Mouse (Mus musculus): ENCODE data around the gene Fuom.

Fuom gene

GRCm38 (mm10) chr7:140070042-140070711, 32.1 kb downstream of the Fuom start:
- no peaks in the 10 kb centered on the region for H3K9me3 ChIP-seq (ENCODE audit: low read length)
- H3K4me3 ChIP-seq (replicated peaks; ENCODE audit: low read length), result peak overlapping the region; percentile 75
- H3K27me3 ChIP-seq (ENCODE audit: insufficient read depth, low read length), result peaks cover 55% of the 10 kb centered on the region
- TF ChIP-seq CTCF (conservative IDR thresholded peaks at IDR 0.05; ENCODE audit: low read length), result no peak
- TF ChIP-seq NANOG (IDR thresholded peaks at IDR 0.05; ENCODE audit: borderline replicate concordance, low read length), result no peak
- TF ChIP-seq POU5F1 (IDR thresholded peaks at IDR 0.05; ENCODE audit: borderline replicate concordance, low read length), result no peak
- no peaks in the 10 kb centered on the region for H3K36me3 ChIP-seq (ENCODE audit: insufficient read depth, low read length)
- peaks cover 16% of the 10 kb centered on the region; the same call in 1 of the 2 replicates for H3K4me1 ChIP-seq (replicated peaks; ENCODE audit: low read depth, low read length)

DNA sequence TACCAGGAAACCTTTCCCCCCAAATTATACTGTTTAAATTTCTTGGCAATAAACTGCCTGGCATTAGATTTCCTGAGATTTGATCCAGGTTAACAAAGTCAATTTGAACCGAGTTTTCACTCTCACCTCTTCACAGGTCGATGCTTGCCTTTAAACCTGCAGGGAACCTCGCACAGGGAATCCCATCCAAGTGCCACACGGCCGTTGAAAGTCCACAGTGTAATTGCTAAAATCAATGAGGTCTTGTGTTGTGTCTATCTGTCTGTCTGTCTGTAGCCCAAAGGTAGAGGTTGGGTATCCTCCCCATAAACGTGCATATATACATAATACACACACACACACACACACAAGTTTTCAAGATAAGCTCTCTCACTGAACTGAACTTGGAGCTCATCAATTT, 34.8 kb downstream of the Fuom start:
- TF ChIP-seq CTCF (conservative IDR thresholded peaks at IDR 0.05; ENCODE audit: low read length), result no peak
- TF ChIP-seq POU5F1 (IDR thresholded peaks at IDR 0.05; ENCODE audit: borderline replicate concordance, low read length), result no peak
- TF ChIP-seq NANOG (IDR thresholded peaks at IDR 0.05; ENCODE audit: borderline replicate concordance, low read length), result no peak
- H3K36me3 ChIP-seq (ENCODE audit: insufficient read depth, low read length), result no peaks in the 10 kb centered on the region
- H3K27me3 ChIP-seq (ENCODE audit: insufficient read depth, low read length), result peaks cover 72% of the 10 kb centered on the region
- H3K4me1 ChIP-seq (replicated peaks; ENCODE audit: low read depth, low read length), result peaks cover 22% of the 10 kb centered on the region; the same call in 1 of the 2 replicates
- H3K4me3 ChIP-seq (replicated peaks; ENCODE audit: low read length), result no peak overlapping the region
- no peaks in the 10 kb centered on the region for H3K9me3 ChIP-seq (ENCODE audit: low read length)

DNA sequence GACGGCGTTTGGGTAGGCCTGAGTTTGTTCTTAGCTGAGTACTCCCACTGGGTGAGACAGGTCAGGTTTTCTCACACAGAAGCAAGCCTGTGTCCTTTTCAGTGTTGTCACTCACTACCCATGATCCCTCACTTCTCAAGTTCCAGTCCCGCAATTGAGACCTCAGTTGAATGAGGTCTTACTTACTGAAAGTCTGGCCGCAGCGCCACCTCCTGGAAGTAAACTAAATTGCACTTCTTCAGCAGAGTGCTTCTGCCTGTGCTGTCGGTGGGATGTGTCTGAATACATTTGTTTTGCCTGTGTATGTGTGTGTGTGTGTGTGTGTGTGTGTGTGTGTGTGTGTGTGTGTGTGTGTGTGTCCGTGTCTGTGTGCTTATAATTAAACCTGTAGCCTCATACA, 39.1 kb downstream of the Fuom start:
- Histone ChIP-seq H3K27me3 (ENCODE audit: insufficient read depth, low read length) (peaks cover 81% of the 10 kb centered on the region), H3K9me3 (ENCODE audit: low read length) (no peaks in the 10 kb centered on the region), H3K36me3 (ENCODE audit: insufficient read depth, low read length) (no peaks in the 10 kb centered on the region), H3K4me3 (replicated peaks; ENCODE audit: low read length) (no peak overlapping the region), H3K4me1 (replicated peaks; ENCODE audit: low read depth, low read length) (peaks cover 47% of the 10 kb centered on the region)
- TF ChIP-seq CTCF (conservative IDR thresholded peaks at IDR 0.05; ENCODE audit: low read length), result peak; percentile 70
- TF ChIP-seq POU5F1 (IDR thresholded peaks at IDR 0.05; ENCODE audit: borderline replicate concordance, low read length), result no peak

GRCm38 (mm10) chr7:140062307-140062706, 39.9 kb downstream of the Fuom start:
- H3K4me3 ChIP-seq (replicated peaks; ENCODE audit: low read length), result peak overlapping the region; percentile 85; the same call in 1 of the 2 replicates
- peaks cover 86% of the 10 kb centered on the region for H3K27me3 ChIP-seq (ENCODE audit: insufficient read depth, low read length)
- peaks cover 54% of the 10 kb centered on the region for H3K4me1 ChIP-seq (replicated peaks; ENCODE audit: low read depth, low read length)
- no peaks in the 10 kb centered on the region for H3K9me3 ChIP-seq (ENCODE audit: low read length)
- H3K36me3 ChIP-seq (ENCODE audit: insufficient read depth, low read length), result no peaks in the 10 kb centered on the region
- peak; percentile 30 for TF ChIP-seq CTCF (conservative IDR thresholded peaks at IDR 0.05; ENCODE audit: low read length)
- no peak for TF ChIP-seq NANOG (IDR thresholded peaks at IDR 0.05; ENCODE audit: borderline replicate concordance, low read length)

GRCm38 (mm10) chr7:140061832-140062130, 40.5 kb downstream of the Fuom start:
- TF ChIP-seq POU5F1 (IDR thresholded peaks at IDR 0.05; ENCODE audit: borderline replicate concordance, low read length) (no peak), NANOG (IDR thresholded peaks at IDR 0.05; ENCODE audit: borderline replicate concordance, low read length) (no peak)

DNA sequence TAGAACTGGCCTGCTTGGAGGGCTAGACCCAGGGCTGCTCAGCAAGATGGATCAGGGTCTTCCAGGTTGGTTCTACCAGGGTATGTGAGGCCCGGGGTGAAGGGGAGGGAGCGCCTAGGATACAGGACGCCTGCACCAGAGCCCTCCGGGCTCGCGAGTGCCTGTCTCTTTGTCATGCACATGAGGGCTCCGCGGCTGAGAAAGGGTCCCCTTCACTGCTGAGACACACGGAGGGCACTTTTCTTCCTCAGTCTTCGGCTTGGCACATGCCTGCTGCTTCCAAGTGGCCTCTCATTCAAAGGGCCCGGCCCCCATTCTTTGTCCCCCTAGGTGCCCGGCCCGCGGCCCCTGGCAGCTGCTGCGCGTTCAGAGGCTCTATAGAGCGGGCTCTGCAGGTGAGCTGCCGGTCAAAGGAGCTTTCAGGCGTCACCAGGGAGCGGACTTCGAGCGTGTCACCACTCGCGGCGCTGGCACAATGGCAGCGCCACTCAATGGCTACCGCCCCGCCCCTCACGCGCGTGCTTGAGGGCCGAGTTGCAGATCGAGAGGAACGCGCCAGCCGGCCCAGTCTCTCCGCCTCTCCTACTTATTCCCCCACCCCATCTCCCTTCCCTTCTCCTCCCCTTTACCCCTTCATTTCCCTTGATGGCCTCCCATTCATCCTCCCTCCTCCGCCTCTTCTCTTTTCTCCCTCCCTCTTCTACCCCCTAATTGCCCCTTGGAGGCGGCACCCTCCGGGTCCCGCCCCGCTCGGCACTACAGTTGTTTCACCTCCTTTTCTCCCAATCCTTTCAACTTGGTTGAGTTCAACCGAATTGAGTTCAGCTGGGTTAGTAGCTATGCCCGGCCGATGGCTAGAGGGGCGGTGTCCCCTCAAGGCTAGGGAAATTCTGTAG, 41.1 kb downstream of the Fuom start:
- no peaks in the 10 kb centered on the region for H3K36me3 ChIP-seq (ENCODE audit: insufficient read depth, low read length)
- H3K4me3 ChIP-seq (replicated peaks; ENCODE audit: low read length), result peak overlapping the region; percentile 85
- peaks cover 95% of the 10 kb centered on the region for H3K27me3 ChIP-seq (ENCODE audit: insufficient read depth, low read length)
- TF ChIP-seq POU5F1 (IDR thresholded peaks at IDR 0.05; ENCODE audit: borderline replicate concordance, low read length) (peak; percentile 99), NANOG (IDR thresholded peaks at IDR 0.05; ENCODE audit: borderline replicate concordance, low read length) (no peak), CTCF (conservative IDR thresholded peaks at IDR 0.05; ENCODE audit: low read length) (no peak)
- peaks cover 65% of the 10 kb centered on the region for H3K4me1 ChIP-seq (replicated peaks; ENCODE audit: low read depth, low read length)
- no peaks in the 10 kb centered on the region for H3K9me3 ChIP-seq (ENCODE audit: low read length)

More at GRCm38 (mm10) chr7:140061832-140062130, 40.5 kb downstream of the Fuom start:
- no peaks in the 10 kb centered on the region for H3K9me3 ChIP-seq (ENCODE audit: low read length)
- no peaks in the 10 kb centered on the region for H3K36me3 ChIP-seq (ENCODE audit: insufficient read depth, low read length)
- peaks cover 59% of the 10 kb centered on the region for H3K4me1 ChIP-seq (replicated peaks; ENCODE audit: low read depth, low read length)
- H3K4me3 ChIP-seq (replicated peaks; ENCODE audit: low read length), result peak overlapping the region; percentile 85
- H3K27me3 ChIP-seq (ENCODE audit: insufficient read depth, low read length), result peaks cover 92% of the 10 kb centered on the region

- Histone ChIP-seq H3K9me3 (ENCODE audit: low read length) (0 out of 2 replicates have a peak, but pooled peaks cover 5% of the 10 kb centered on the region), H3K27me3 (ENCODE audit: insufficient read depth, low read length) (peaks cover 95% of the 10 kb centered on the region), H3K4me1 (replicated peaks; ENCODE audit: low read depth, low read length) (peaks cover 68% of the 10 kb centered on the region), H3K36me3 (ENCODE audit: insufficient read depth, low read length) (no peaks in the 10 kb centered on the region), H3K4me3 (replicated peaks; ENCODE audit: low read length) (no peak overlapping the region)
- TF ChIP-seq POU5F1 (IDR thresholded peaks at IDR 0.05; ENCODE audit: borderline replicate concordance, low read length) (no peak), CTCF (conservative IDR thresholded peaks at IDR 0.05; ENCODE audit: low read length) (no peak), NANOG (IDR thresholded peaks at IDR 0.05; ENCODE audit: borderline replicate concordance, low read length) (no peak)
Observed at GRCm38 (mm10) chr7:140059601-140060000, 42.6 kb downstream of the Fuom start.

GRCm38 (mm10) chr7:140058528-140058927, 43.7 kb downstream of the Fuom start:
- TF ChIP-seq NANOG (IDR thresholded peaks at IDR 0.05; ENCODE audit: borderline replicate concordance, low read length), result no peak
- no peak for TF ChIP-seq CTCF (conservative IDR thresholded peaks at IDR 0.05; ENCODE audit: low read length)
- no peak for TF ChIP-seq POU5F1 (IDR thresholded peaks at IDR 0.05; ENCODE audit: borderline replicate concordance, low read length)
- 0 out of 2 replicates have a peak, but pooled peaks cover 5% of the 10 kb centered on the region for H3K9me3 ChIP-seq (ENCODE audit: low read length)
- no peaks in the 10 kb centered on the region for H3K36me3 ChIP-seq (ENCODE audit: insufficient read depth, low read length)
- H3K4me1 ChIP-seq (replicated peaks; ENCODE audit: low read depth, low read length), result peaks cover 68% of the 10 kb centered on the region
- H3K4me3 ChIP-seq (replicated peaks; ENCODE audit: low read length), result peak overlapping the region; percentile 73
- peaks cover 93% of the 10 kb centered on the region for H3K27me3 ChIP-seq (ENCODE audit: insufficient read depth, low read length)

Measured in E14TG2a.4 (cell line).